In genomic region chr8:83155110-83155509, GRCm38 (mm10) we compare ENCODE assay signal across 22 mouse cellular contexts. TPM values are rescaled to one million over a fixed set of nuclear protein-coding genes. Genes with fewer than 3 reads are reported as not detected.
DNase-seq lines count a peak whose midpoint lies in the region; TF ChIP-seq lines count a peak whose summit lies in the region.
"Had no signal": no experiment of that assay in that cellular context is flagged by ENCODE, and none has a peak within 500 bp of the region (broad histone marks: within the 10 kb centered on the region; RNA-seq: fewer than 3 reads in every experiment).

No protein-coding gene starts in this region.

- H3K27me3 ChIP-seq in CH12.LX (replicated peaks), result no peaks in the 10 kb centered on the region
- no peaks in the 10 kb centered on the region for H3K27me3 ChIP-seq in ES-Bruce4 (ENCODE audit: control insufficient read depth, insufficient read depth, low read length, poor library complexity, severe bottlenecking)
- H3K27me3 ChIP-seq: embryonic facial prominence, embryonic 13.5 days; embryonic facial prominence, embryonic 15.5 days; forebrain, embryonic 12.5 days had no signal

- no peaks in the 10 kb centered on the region for H3K36me3 ChIP-seq in CH12.LX (replicated peaks in 1 of 2; ENCODE audit: control insufficient read depth in 1 of 2, insufficient read depth in 1 of 2, low read length in 1 of 2)
- H3K36me3 ChIP-seq in ES-Bruce4 (ENCODE audit: control insufficient read depth, insufficient read depth, low read length, poor library complexity, severe bottlenecking), result no peaks in the 10 kb centered on the region
- H3K36me3 ChIP-seq: embryonic facial prominence, embryonic 13.5 days; embryonic facial prominence, embryonic 15.5 days; forebrain, embryonic 10.5 days; forebrain, embryonic 12.5 days had no signal

- in situ Hi-C loops in CH12.LX (cut with MboI; ENCODE audit: low pct_ligation_motif_present, low pct_unique_long_range_greater_than_20kb, low sequenced_read_pairs), result no loop called here

- H3K27ac ChIP-seq in CH12.LX (ENCODE audit: insufficient read depth, low read depth), result no peak overlapping the region
- peak overlapping the region; percentile 73 for H3K27ac ChIP-seq in ES-Bruce4 (ENCODE audit: insufficient read depth, low read length)
- H3K27ac ChIP-seq: embryonic facial prominence, embryonic 13.5 days; embryonic facial prominence, embryonic 15.5 days; forebrain, embryonic 10.5 days; forebrain, embryonic 12.5 days had no signal

- TF ChIP-seq EP300 in CH12.LX (IDR thresholded peaks at IDR 0.05; ENCODE audit: low read length) (no peak), ES-Bruce4 (IDR thresholded peaks at IDR 0.05; ENCODE audit: insufficient read depth, low read depth, low read length) (peak; percentile 92)

- H3K9me3 ChIP-seq in CH12.LX (replicated peaks; ENCODE audit: low read length), result no peaks in the 10 kb centered on the region
- H3K9me3 ChIP-seq in ES-Bruce4 (replicated peaks; ENCODE audit: control insufficient read depth, insufficient read depth, low read length, poor library complexity, severe bottlenecking), result peaks cover 7% of the 10 kb centered on the region
- H3K9me3 ChIP-seq: embryonic facial prominence, embryonic 13.5 days; embryonic facial prominence, embryonic 15.5 days; forebrain, embryonic 10.5 days; forebrain, embryonic 12.5 days had no signal

- TF ChIP-seq RAD21 in CH12.LX (IDR thresholded peaks at IDR 0.05; ENCODE audit: low read depth, low read length), result no peak

- H3K9ac ChIP-seq in CH12.LX (ENCODE audit: insufficient read depth, low read depth) (peak overlapping the region; percentile 18; the same call in 1 of the 2 replicates), ES-Bruce4 (ENCODE audit: low read depth, poor library complexity, severe bottlenecking) (no peak overlapping the region)
- H3K9ac ChIP-seq: embryonic facial prominence, embryonic 13.5 days; embryonic facial prominence, embryonic 15.5 days; forebrain, embryonic 12.5 days had no signal

- DNase-seq in heart, adult 11 months, result peak; percentile 53
- DNase-seq in heart, postnatal 14 days, result no peak
- DNase-seq in CH12.LX (ENCODE audit: extremely low read depth), result no peak
- DNase-seq in lung, postnatal 36 days, result no peak
- DNase-seq: adrenal gland, adult 2 months; adrenal gland, postnatal 10 days; adrenal gland, postnatal 25 days; cerebellum, adult 11 months; cerebellum, adult 18-20 months; cerebellum, adult 8-10 months; cerebellum, adult 9-11 months; cerebellum, postnatal 14 days; cerebellum, postnatal 36 days; embryo, embryonic 11 days had no signal

- no peaks in the 10 kb centered on the region for H3K79me2 ChIP-seq in CH12.LX (replicated peaks; ENCODE audit: control insufficient read depth, extremely low read depth, insufficient read depth, poor library complexity, severe bottlenecking)

- H3K4me3 ChIP-seq in CH12.LX (replicated peaks in 1 of 3; ENCODE audit: low read depth in 2 of 3, low read length in 2 of 3, poor library complexity in 1 of 3) (no peak overlapping the region), ES-Bruce4 (ENCODE audit: low read depth, low read length) (no peak overlapping the region)
- H3K4me3 ChIP-seq: embryonic facial prominence, embryonic 13.5 days; embryonic facial prominence, embryonic 15.5 days; erythroblast, embryonic 14.5 days; forebrain, embryonic 10.5 days; forebrain, embryonic 12.5 days had no signal

- intact Hi-C loops in heart, postnatal 14 days (cut with DNase I), result no loop called here

- H3K4me1 ChIP-seq in CH12.LX (ENCODE audit: control insufficient read depth in 1 of 2, insufficient read depth in 2 of 2), result peaks cover 12 to 69% of the 10 kb centered on the region in 2 experiments
- peaks cover 10% of the 10 kb centered on the region for H3K4me1 ChIP-seq in ES-Bruce4 (ENCODE audit: control insufficient read depth, insufficient read depth, low read length)
- H3K4me1 ChIP-seq: embryonic facial prominence, embryonic 13.5 days; embryonic facial prominence, embryonic 15.5 days; forebrain, embryonic 10.5 days; forebrain, embryonic 12.5 days had no signal

- peak overlapping the region; percentile 37 for H3K4me2 ChIP-seq in CH12.LX (ENCODE audit: insufficient read depth, low read depth, poor library complexity, severe bottlenecking)
- H3K4me2 ChIP-seq: embryonic facial prominence, embryonic 13.5 days; embryonic facial prominence, embryonic 15.5 days; forebrain, embryonic 12.5 days had no signal

- no peak for TF ChIP-seq POLR2A in CH12.LX (IDR thresholded peaks at IDR 0.05; ENCODE audit: low read depth, low read length)
- TF ChIP-seq POLR2A in ES-Bruce4 (IDR thresholded peaks at IDR 0.05; ENCODE audit: insufficient read depth, low read length), result no peak

- dilution Hi-C loops in CH12.LX (cut with MboI; ENCODE audit: extremely low pct_ligation_motif_present, extremely low pct_unique_long_range_greater_than_20kb, low sequenced_read_pairs), result no loop called here

- TF ChIP-seq CTCF in CH12.LX (conservative IDR thresholded peaks at IDR 0.05 in 1 of 2, IDR thresholded peaks at IDR 0.05 in 1 of 2; ENCODE audit: low read depth in 2 of 2, low read length in 2 of 2) (no peak), ES-Bruce4 (IDR thresholded peaks at IDR 0.05; ENCODE audit: low read depth, low read length) (no peak)

TF ChIP-seq in CH12.LX, 34 proteins besides CTCF, POLR2A, EP300 and RAD21:
- TF ChIP-seq ZMIZ1 (IDR thresholded peaks at IDR 0.05; ENCODE audit: low read depth, low read length), result no peak
- no peak for TF ChIP-seq CHD1 (IDR thresholded peaks at IDR 0.05; ENCODE audit: low read depth, low read length)
- no peak for TF ChIP-seq SIN3A (IDR thresholded peaks at IDR 0.05; ENCODE audit: low read length)
- TF ChIP-seq MAFK (IDR thresholded peaks at IDR 0.05; ENCODE audit: insufficient replicate concordance, low read length), result no peak
- no peak for TF ChIP-seq MAZ (IDR thresholded peaks at IDR 0.05; ENCODE audit: low read depth, low read length)
- no peak for TF ChIP-seq TBP (conservative IDR thresholded peaks at IDR 0.05; ENCODE audit: low read depth, low read length)
- no peak for TF ChIP-seq ELF1 (IDR thresholded peaks at IDR 0.05; ENCODE audit: low read depth, low read length)
- no peak for TF ChIP-seq PAX5 (IDR thresholded peaks at IDR 0.05; ENCODE audit: low read length)
- TF ChIP-seq MXI1 (IDR thresholded peaks at IDR 0.05; ENCODE audit: low read depth, low read length), result no peak
- TF ChIP-seq ZC3H11A (IDR thresholded peaks at IDR 0.05; ENCODE audit: low read depth, low read length), result no peak
- no peak for TF ChIP-seq POLR2AphosphoS2 (IDR thresholded peaks at IDR 0.05; ENCODE audit: low read depth, low read length)
- no peak for TF ChIP-seq NELFE (IDR thresholded peaks at IDR 0.05; ENCODE audit: low read depth, low read length)
- no peak for TF ChIP-seq SMC3 (IDR thresholded peaks at IDR 0.05; ENCODE audit: low read depth, low read length)
- TF ChIP-seq NRF1 (IDR thresholded peaks at IDR 0.05; ENCODE audit: low read depth, low read length), result no peak
- TF ChIP-seq JUND (conservative IDR thresholded peaks at IDR 0.05; ENCODE audit: low read depth, low read length), result no peak
- TF ChIP-seq KAT2A (IDR thresholded peaks at IDR 0.05; ENCODE audit: insufficient replicate concordance, low read length), result no peak
- no peak for TF ChIP-seq USF1 (IDR thresholded peaks at IDR 0.05; ENCODE audit: low read depth, low read length)
- TF ChIP-seq ETS1 (conservative IDR thresholded peaks at IDR 0.05; ENCODE audit: low read depth, low read length), result no peak
- TF ChIP-seq JUN (IDR thresholded peaks at IDR 0.05; ENCODE audit: insufficient read depth, low read depth, low read length), result no peak

RNA-seq across cellular contexts. Expression of gene Tbc1d9, which starts 10.0 kb away (rescaled TPM):
- 1 to 10 TPM; 3.4 to 3.6 TPM for total RNA-seq in heart, postnatal 14 days (2021)
- total RNA-seq in CH12.LX (2012; rRNA removed) (4.3 and 5.0 TPM in 2 replicates), CH12.LX (2014; rRNA removed) (0.69 and 1.6 TPM in 2 replicates)
- polyA plus RNA-seq in CH12.LX (2012; ENCODE audit: insufficient read length, low read depth) (0.71 and 1.3 TPM in 2 replicates), ES-Bruce4 (2011; ENCODE audit: insufficient read depth, insufficient read length, low read depth, missing spikeins) (8.8 and 10.6 TPM in 2 replicates)
- total RNA-seq: MEL had no signal
- polyA plus RNA-seq: erythroblast, embryonic 14.5 days had no signal

RNA-seq across cellular contexts. Expression of gene Gm10645, which starts 10.9 kb away (rescaled TPM):
- not detected for total RNA-seq in heart, postnatal 14 days (2021)
- total RNA-seq in CH12.LX (2012; rRNA removed) (0.81 and 0.88 TPM in 2 replicates), CH12.LX (2014; rRNA removed) (not detected in 2 replicates)
- polyA plus RNA-seq in CH12.LX (2012; ENCODE audit: insufficient read length, low read depth) (not detected in 2 replicates), ES-Bruce4 (2011; ENCODE audit: insufficient read depth, insufficient read length, low read depth, missing spikeins) (not detected in 2 replicates)
- total RNA-seq: adrenal gland, postnatal 25 days; common myeloid progenitor, adult 5-6 weeks; MEL had no signal
- polyA plus RNA-seq: erythroblast, embryonic 14.5 days had no signal
